8 mouse cellular contexts compared by ENCODE assay signal in genomic region chr19:23757011-23757410, GRCm38 (mm10). TPM values are rescaled to one million over a fixed set of nuclear protein-coding genes. Genes with fewer than 3 reads are reported as not detected.
DNase-seq lines count a peak whose midpoint lies in the region; ATAC-seq and TF ChIP-seq lines count a peak whose summit lies in the region.
"Had no signal": no experiment of that assay in that cellular context is flagged by ENCODE, and none has a peak within 500 bp of the region (broad histone marks: within the 10 kb centered on the region; RNA-seq: fewer than 3 reads in every experiment).

No protein-coding gene starts in this region.

- no peaks in the 10 kb centered on the region for H3K9me3 ChIP-seq in liver, postnatal 0 days (ENCODE audit: low read length)
- no peaks in the 10 kb centered on the region for H3K9me3 ChIP-seq in embryonic facial prominence, embryonic 10.5 days

- ATAC-seq in liver, postnatal 0 days = no peak

- no peak overlapping the region for H3K4me3 ChIP-seq in liver, postnatal 0 days (ENCODE audit: low read depth, low read length)
- peak overlapping the region; percentile 21; the same call in 1 of the 2 replicates for H3K4me3 ChIP-seq in embryonic facial prominence, embryonic 10.5 days

- 23% methylated on average over 7 of the region's 7 CpGs for WGBS in liver, postnatal 0 days (ENCODE audit: insufficient replicate concordance)
- 12% methylated on average over 7 of the region's 7 CpGs for WGBS in embryonic facial prominence, embryonic 10.5 days

- no peaks in the 10 kb centered on the region for H3K36me3 ChIP-seq in liver, postnatal 0 days (replicated peaks; ENCODE audit: insufficient read depth, low read length)
- H3K36me3 ChIP-seq in embryonic facial prominence, embryonic 10.5 days (replicated peaks) = no peaks in the 10 kb centered on the region

- no peak for TF ChIP-seq CTCF in liver, postnatal 0 days (IDR thresholded peaks at IDR 0.05; ENCODE audit: low read depth)

- peak; percentile 9 for DNase-seq in liver
- DNase-seq in liver, postnatal 0 days = no peak
- DNase-seq in embryonic facial prominence, embryonic 10.5 days (ENCODE audit: low spot score) = peak; percentile 23
- DNase-seq in heart, adult 9 months (ENCODE audit: low spot score in 2 of 2) = peak; percentile 15 to 33
- DNase-seq in lung, postnatal 14 days = peak; percentile 12
- DNase-seq in left cerebral cortex, adult 9 months (ENCODE audit: low spot score in 2 of 2) = no peak
- no peak for DNase-seq in urinary bladder, adult 18-20 months (ENCODE audit: low spot score in 2 of 2)

- TF ChIP-seq EP300 in liver, postnatal 0 days (IDR thresholded peaks at IDR 0.05; ENCODE audit: low read depth) = no peak

- peaks cover 17% of the 10 kb centered on the region for H3K27me3 ChIP-seq in liver, postnatal 0 days (ENCODE audit: insufficient read depth, low read length)
- peaks cover 40% of the 10 kb centered on the region for H3K27me3 ChIP-seq in embryonic facial prominence, embryonic 10.5 days (replicated peaks; ENCODE audit: low read depth, poor library complexity, severe bottlenecking)

- H3K4me1 ChIP-seq in liver, postnatal 0 days (ENCODE audit: insufficient read depth) = peaks cover 9% of the 10 kb centered on the region; the same call in 1 of the 2 replicates
- H3K4me1 ChIP-seq in embryonic facial prominence, embryonic 10.5 days = peaks cover 20% of the 10 kb centered on the region

- no peak overlapping the region for H3K9ac ChIP-seq in liver, postnatal 0 days (replicated peaks)
- H3K9ac ChIP-seq: liver, embryonic 14.5 days had no signal

- no peak overlapping the region for H3K27ac ChIP-seq in liver, postnatal 0 days (ENCODE audit: low read depth)
- no peak overlapping the region for H3K27ac ChIP-seq in embryonic facial prominence, embryonic 10.5 days (replicated peaks)
- H3K27ac ChIP-seq: liver, embryonic 14.5 days had no signal

- H3K4me2 ChIP-seq in liver, postnatal 0 days (ENCODE audit: low read depth, low read length) = no peak overlapping the region

RNA-seq across cellular contexts. Expression of gene Apba1, which starts 1.7 kb away (rescaled TPM):
- 0.07 and 0.11 TPM in 2 replicates for polyA plus RNA-seq in liver, postnatal 0 days (2015; fragmentation: Nextera tagmentation; extraction: Ambion mirVana)
- 0.31 TPM in 2 replicates for polyA plus RNA-seq in embryonic facial prominence, embryonic 10.5 days (2016; fragmentation: Nextera tagmentation; extraction: Ambion mirVana)

Comparison
In these comparisons a context has a peak if more than half of its experiments do, and no peak if none do; other contexts are left out.
1. DNase-seq: peak in liver (single experiment), embryonic facial prominence, embryonic 10.5 days (single experiment), heart, adult 9 months (2 of 2) and lung, postnatal 14 days (single experiment); none in liver, postnatal 0 days (single experiment), left cerebral cortex, adult 9 months (0 of 2) and urinary bladder, adult 18-20 months (0 of 2).